Mouse (Mus musculus): ENCODE results near the gene Zfp414. TPM values are rescaled to one million over a fixed set of nuclear protein-coding genes. Genes with fewer than 3 reads are reported as not detected.

Gene Zfp414
- total and polyA plus RNA-seq, 2 experiments from 2014 or later: 20.3 to 29.0 TPM

- no peak for DNase-seq (ENCODE audit: low spot score)
- WGBS: 56% methylated on average over 2 of the region's 2 CpGs
Measured at GRCm38 (mm10) chr17:33637038-33637437, 8.1 kb downstream of the Zfp414 start.

GRCm38 (mm10) chr17:33637516-33638276 lies 8.8 kb downstream of the Zfp414 start, which contains the start of gene Pram1:
Gene Pram1 (plus strand): TSS chr17:33638056.
- Histone ChIP-seq H3K27ac (ENCODE audit: low read depth) (no peak within 1 kb of the TSS), H3K9me3 (replicated peaks; ENCODE audit: control insufficient read depth, low read length) (no peaks in the 10 kb centered on the region), H3K4me2 (ENCODE audit: low read depth, low read length) (no peak within 1 kb of the TSS), H3K4me1 (ENCODE audit: control insufficient read depth, insufficient read depth) (no peaks in the 10 kb centered on the region), H3K36me3 (replicated peaks; ENCODE audit: control insufficient read depth, insufficient read depth, low read length) (peaks cover 14% of the 10 kb centered on the region), H3K27me3 (ENCODE audit: control insufficient read depth, insufficient read depth, low read length) (no peaks in the 10 kb centered on the region), H3K9ac (replicated peaks; ENCODE audit: low read depth, low read length) (no peak within 1 kb of the TSS), H3K4me3 (ENCODE audit: low read depth, low read length) (no peak within 1 kb of the TSS)
- no peak for TF ChIP-seq CTCF (IDR thresholded peaks at IDR 0.05; ENCODE audit: low read depth)
- no peak for TF ChIP-seq EP300 (IDR thresholded peaks at IDR 0.05; ENCODE audit: low read depth)
- DNase-seq (ENCODE audit: low spot score) (no peak), ATAC-seq (ENCODE audit: insufficient read depth, low read depth) (no peak)
- WGBS: 66% methylated on average over 4 of the region's 4 CpGs

More at GRCm38 (mm10) chr17:33637038-33637437, 8.1 kb downstream of the Zfp414 start:
- no peaks in the 10 kb centered on the region for H3K9me3 ChIP-seq (replicated peaks; ENCODE audit: control insufficient read depth, low read length)
- H3K4me1 ChIP-seq (ENCODE audit: control insufficient read depth, insufficient read depth): no peaks in the 10 kb centered on the region
- H3K9ac ChIP-seq (replicated peaks; ENCODE audit: low read depth, low read length): no peak overlapping the region
- H3K4me3 ChIP-seq (ENCODE audit: low read depth, low read length): no peak overlapping the region
- no peak for ATAC-seq (ENCODE audit: insufficient read depth, low read depth)
- no peaks in the 10 kb centered on the region for H3K27me3 ChIP-seq (ENCODE audit: control insufficient read depth, insufficient read depth, low read length)
- H3K4me2 ChIP-seq (ENCODE audit: low read depth, low read length): no peak overlapping the region
- peaks cover 9% of the 10 kb centered on the region; the same call in 1 of the 2 replicates for H3K36me3 ChIP-seq (replicated peaks; ENCODE audit: control insufficient read depth, insufficient read depth, low read length)
- TF ChIP-seq EP300 (IDR thresholded peaks at IDR 0.05; ENCODE audit: low read depth) (no peak), CTCF (IDR thresholded peaks at IDR 0.05; ENCODE audit: low read depth) (no peak)
- no peak overlapping the region for H3K27ac ChIP-seq (ENCODE audit: low read depth)

GRCm38 (mm10) chr17:33639743-33640142 lies 10.9 kb downstream of the Zfp414 start:
- no peaks in the 10 kb centered on the region for H3K9me3 ChIP-seq (replicated peaks; ENCODE audit: control insufficient read depth, low read length)
- H3K36me3 ChIP-seq (replicated peaks; ENCODE audit: control insufficient read depth, insufficient read depth, low read length): peaks cover 31% of the 10 kb centered on the region
- 51% methylated on average over 6 of the region's 6 CpGs for WGBS
- no peak overlapping the region for H3K4me2 ChIP-seq (ENCODE audit: low read depth, low read length)
- DNase-seq (ENCODE audit: low spot score): no peak
- TF ChIP-seq EP300 (IDR thresholded peaks at IDR 0.05; ENCODE audit: low read depth) (no peak), CTCF (IDR thresholded peaks at IDR 0.05; ENCODE audit: low read depth) (no peak)
- H3K27ac ChIP-seq (ENCODE audit: low read depth): no peak overlapping the region
- no peak for ATAC-seq (ENCODE audit: insufficient read depth, low read depth)
- H3K9ac ChIP-seq (replicated peaks; ENCODE audit: low read depth, low read length): no peak overlapping the region
- no peaks in the 10 kb centered on the region for H3K4me1 ChIP-seq (ENCODE audit: control insufficient read depth, insufficient read depth)
- no peaks in the 10 kb centered on the region for H3K27me3 ChIP-seq (ENCODE audit: control insufficient read depth, insufficient read depth, low read length)
- no peak overlapping the region for H3K4me3 ChIP-seq (ENCODE audit: low read depth, low read length)

- TF ChIP-seq EP300 (IDR thresholded peaks at IDR 0.05; ENCODE audit: low read depth) (no peak), CTCF (IDR thresholded peaks at IDR 0.05; ENCODE audit: low read depth) (no peak)
- H3K4me1 ChIP-seq (ENCODE audit: control insufficient read depth, insufficient read depth): no peaks in the 10 kb centered on the region
- WGBS: 92% methylated on average over 4 of the region's 4 CpGs
- H3K9me3 ChIP-seq (replicated peaks; ENCODE audit: control insufficient read depth, low read length): no peaks in the 10 kb centered on the region
- DNase-seq (ENCODE audit: low spot score): no peak
- H3K4me3 ChIP-seq (ENCODE audit: low read depth, low read length): no peak overlapping the region
- no peak overlapping the region for H3K9ac ChIP-seq (replicated peaks; ENCODE audit: low read depth, low read length)
- H3K27me3 ChIP-seq (ENCODE audit: control insufficient read depth, insufficient read depth, low read length): no peaks in the 10 kb centered on the region
- H3K36me3 ChIP-seq (replicated peaks; ENCODE audit: control insufficient read depth, insufficient read depth, low read length): peaks cover 70% of the 10 kb centered on the region
- H3K4me2 ChIP-seq (ENCODE audit: low read depth, low read length): no peak overlapping the region
- no peak overlapping the region for H3K27ac ChIP-seq (ENCODE audit: low read depth)
- no peak for ATAC-seq (ENCODE audit: insufficient read depth, low read depth)
Measured at GRCm38 (mm10) chr17:33644068-33644467, 15.2 kb downstream of the Zfp414 start.

- no peaks in the 10 kb centered on the region for H3K4me1 ChIP-seq (ENCODE audit: control insufficient read depth, insufficient read depth)
- H3K36me3 ChIP-seq (replicated peaks; ENCODE audit: control insufficient read depth, insufficient read depth, low read length): peaks cover 80% of the 10 kb centered on the region
- TF ChIP-seq CTCF (IDR thresholded peaks at IDR 0.05; ENCODE audit: low read depth) (no peak), EP300 (IDR thresholded peaks at IDR 0.05; ENCODE audit: low read depth) (no peak)
- WGBS: 75% methylated on average over 8 of the region's 8 CpGs
- peak; percentile 53; the same call in 1 of the 2 replicates for ATAC-seq (ENCODE audit: insufficient read depth, low read depth)
- H3K9ac ChIP-seq (replicated peaks; ENCODE audit: low read depth, low read length): no peak overlapping the region
- H3K27me3 ChIP-seq (ENCODE audit: control insufficient read depth, insufficient read depth, low read length): no peaks in the 10 kb centered on the region
- no peak for DNase-seq (ENCODE audit: low spot score)
- H3K4me3 ChIP-seq (ENCODE audit: low read depth, low read length): no peak overlapping the region
- H3K4me2 ChIP-seq (ENCODE audit: low read depth, low read length): no peak overlapping the region
- H3K27ac ChIP-seq (ENCODE audit: low read depth): no peak overlapping the region
- no peaks in the 10 kb centered on the region for H3K9me3 ChIP-seq (replicated peaks; ENCODE audit: control insufficient read depth, low read length)
Measured at GRCm38 (mm10) chr17:33645073-33645472, 16.2 kb downstream of the Zfp414 start.

Measured in heart, postnatal 0 days (tissue).